Mouse (Mus musculus): ENCODE results near the gene Mydgf. TPM values are rescaled to one million over a fixed set of nuclear protein-coding genes. Genes with fewer than 3 reads are reported as not detected.

Mydgf gene
- polyA plus RNA-seq, 1 experiment from 2014 or later: 108 TPM

DNA sequence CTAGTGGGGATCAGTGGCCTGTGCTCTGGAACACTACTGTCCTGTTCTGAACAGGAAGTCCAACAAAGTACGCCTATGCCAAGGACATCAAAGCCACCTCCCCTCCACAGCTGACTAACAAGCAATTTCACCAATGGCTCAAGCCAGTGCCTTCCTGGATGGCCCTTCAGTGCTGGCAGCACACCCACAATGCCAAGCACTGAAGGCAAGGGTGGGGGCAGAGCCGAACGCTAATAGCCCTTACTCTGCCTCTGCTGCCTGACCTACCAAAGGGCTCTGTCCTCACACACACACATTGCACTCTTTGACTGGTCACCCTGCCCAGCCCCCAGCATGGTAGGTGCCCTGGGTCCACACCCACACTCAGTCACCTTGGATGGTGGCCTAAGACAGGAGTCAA is 25.1 kb upstream of the Mydgf start:
- H3K4me1 ChIP-seq: peaks cover 3% of the 10 kb centered on the region; the same call in 1 of the 2 replicates
- no peaks in the 10 kb centered on the region for H3K9me3 ChIP-seq
- H3K4me2 ChIP-seq: no peak overlapping the region
- no peak overlapping the region for H3K4me3 ChIP-seq
- H3K9ac ChIP-seq: no peak overlapping the region
- ATAC-seq (ENCODE audit: insufficient number of reproducible peaks, low FRiP score, low TSS enrichment, low read depth): no peak
- no peak overlapping the region for H3K27ac ChIP-seq
- 86% methylated on average over 3 of the region's 3 CpGs for WGBS
- peaks cover 85% of the 10 kb centered on the region for H3K36me3 ChIP-seq
- no peaks in the 10 kb centered on the region for H3K27me3 ChIP-seq

DNA sequence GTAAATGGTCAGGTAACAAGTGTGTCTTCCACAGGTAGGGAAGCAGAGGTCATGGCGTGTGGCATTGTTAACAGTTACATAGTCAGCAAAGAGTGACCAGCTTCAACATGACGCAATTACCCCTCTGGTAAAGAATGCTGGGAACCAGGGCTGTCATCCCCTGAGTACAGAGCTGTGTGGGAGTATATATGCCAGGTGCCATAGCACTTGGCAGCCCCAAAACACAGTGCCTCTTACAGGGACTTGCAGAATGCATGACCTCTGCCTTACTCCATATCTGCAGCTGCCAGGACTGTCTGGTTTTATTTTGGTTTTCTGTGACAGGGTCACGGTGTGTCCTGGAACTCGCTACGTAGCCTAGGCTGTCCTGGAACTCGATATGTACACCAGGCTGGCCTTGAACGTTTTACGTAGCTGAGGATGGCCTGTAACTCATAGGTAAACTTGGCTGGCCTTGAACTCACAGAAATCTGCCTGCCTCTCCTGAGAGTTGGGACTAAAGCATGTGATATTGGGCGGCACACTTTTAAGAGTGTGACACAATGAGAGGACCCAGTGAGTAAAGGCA is 24.3 kb upstream of the Mydgf start:
- H3K4me2 ChIP-seq: no peak overlapping the region
- H3K4me3 ChIP-seq: no peak overlapping the region
- no peaks in the 10 kb centered on the region for H3K27me3 ChIP-seq
- no peak for ATAC-seq (ENCODE audit: insufficient number of reproducible peaks, low FRiP score, low TSS enrichment, low read depth)
- no peak overlapping the region for H3K27ac ChIP-seq
- WGBS: 87% methylated on average over 9 of the region's 9 CpGs
- no peaks in the 10 kb centered on the region for H3K9me3 ChIP-seq
- H3K9ac ChIP-seq: no peak overlapping the region
- H3K36me3 ChIP-seq: peaks cover 91% of the 10 kb centered on the region
- peaks cover 3% of the 10 kb centered on the region; the same call in 1 of the 2 replicates for H3K4me1 ChIP-seq

DNA sequence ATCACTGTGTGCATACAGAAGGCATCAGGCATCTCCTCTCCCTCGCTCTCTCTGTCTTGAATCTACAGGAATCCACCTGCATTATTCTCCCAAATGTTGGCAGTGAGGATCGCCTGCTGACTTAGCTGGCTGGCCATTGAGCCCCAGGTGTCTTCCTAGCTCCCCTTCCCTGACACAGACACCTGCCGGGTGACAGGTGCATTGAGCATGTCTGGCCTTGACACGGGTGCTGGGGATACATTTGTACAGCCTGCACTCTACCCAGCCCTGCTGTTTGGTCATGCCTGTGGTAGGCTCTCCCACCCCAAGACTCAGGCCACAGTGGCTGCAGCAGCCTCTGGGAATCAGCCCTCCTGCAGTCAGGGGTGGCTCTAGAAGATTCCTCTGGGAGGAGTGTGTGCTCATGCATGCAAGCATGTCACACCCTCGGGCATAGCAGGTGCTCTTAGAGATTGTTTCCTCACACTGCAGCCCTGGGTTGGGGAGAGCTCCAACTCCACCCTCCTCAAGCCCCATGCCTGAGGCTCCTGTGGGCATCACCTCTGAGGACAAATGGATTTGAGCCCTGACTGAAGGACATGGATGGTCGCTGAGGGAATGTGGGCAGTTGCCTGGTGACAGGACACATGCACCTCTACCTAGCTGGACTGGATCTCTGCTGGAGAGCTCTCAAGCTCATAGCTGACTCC is 23.4 kb upstream of the Mydgf start:
- H3K4me1 ChIP-seq: no peaks in the 10 kb centered on the region
- H3K4me2 ChIP-seq: no peak overlapping the region
- H3K9me3 ChIP-seq: no peaks in the 10 kb centered on the region
- no peaks in the 10 kb centered on the region for H3K27me3 ChIP-seq
- 85% methylated on average over 6 of the region's 6 CpGs for WGBS
- no peak for ATAC-seq (ENCODE audit: insufficient number of reproducible peaks, low FRiP score, low TSS enrichment, low read depth)
- H3K9ac ChIP-seq: no peak overlapping the region
- H3K36me3 ChIP-seq: peaks cover 99% of the 10 kb centered on the region
- H3K4me3 ChIP-seq: no peak overlapping the region
- H3K27ac ChIP-seq: no peak overlapping the region

DNA sequence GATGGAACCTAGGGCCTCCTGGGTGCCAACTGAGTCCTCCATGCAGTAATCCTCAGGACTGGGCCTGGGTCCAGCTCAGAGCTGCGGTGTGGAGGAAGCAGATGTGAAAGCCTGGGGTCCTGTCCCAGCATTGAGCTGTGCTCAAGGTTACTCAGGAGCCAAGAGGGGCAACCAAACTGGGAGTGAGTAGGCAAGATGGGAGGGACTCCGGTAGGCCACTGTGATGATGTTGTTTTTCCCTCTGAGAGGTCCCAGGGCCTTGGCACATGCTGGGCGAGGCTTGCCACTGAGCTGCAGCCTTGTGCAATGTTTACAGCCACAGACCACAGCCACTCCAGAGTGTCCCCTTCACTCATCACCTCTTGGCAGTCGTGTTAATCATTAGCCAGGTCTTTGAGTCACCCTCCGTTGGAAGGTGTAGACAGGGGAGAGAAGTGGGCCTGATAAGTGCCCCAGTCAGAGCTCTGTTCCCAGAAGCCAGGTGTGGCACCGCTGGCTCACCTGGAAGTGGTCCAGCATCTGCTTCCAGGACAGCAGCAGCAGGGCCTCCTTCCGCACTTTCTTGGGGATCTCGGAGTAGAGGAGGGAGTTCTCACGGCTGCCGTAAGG is 22.7 kb upstream of the Mydgf start:
- Histone ChIP-seq H3K27me3 (no peaks in the 10 kb centered on the region), H3K4me1 (no peaks in the 10 kb centered on the region), H3K9ac (no peak overlapping the region), H3K4me3 (no peak overlapping the region), H3K36me3 (peaks cover 100% of the 10 kb centered on the region), H3K4me2 (no peak overlapping the region), H3K9me3 (no peaks in the 10 kb centered on the region), H3K27ac (no peak overlapping the region)
- 88% methylated on average over 10 of the region's 10 CpGs for WGBS
- ATAC-seq (ENCODE audit: insufficient number of reproducible peaks, low FRiP score, low TSS enrichment, low read depth): no peak

DNA sequence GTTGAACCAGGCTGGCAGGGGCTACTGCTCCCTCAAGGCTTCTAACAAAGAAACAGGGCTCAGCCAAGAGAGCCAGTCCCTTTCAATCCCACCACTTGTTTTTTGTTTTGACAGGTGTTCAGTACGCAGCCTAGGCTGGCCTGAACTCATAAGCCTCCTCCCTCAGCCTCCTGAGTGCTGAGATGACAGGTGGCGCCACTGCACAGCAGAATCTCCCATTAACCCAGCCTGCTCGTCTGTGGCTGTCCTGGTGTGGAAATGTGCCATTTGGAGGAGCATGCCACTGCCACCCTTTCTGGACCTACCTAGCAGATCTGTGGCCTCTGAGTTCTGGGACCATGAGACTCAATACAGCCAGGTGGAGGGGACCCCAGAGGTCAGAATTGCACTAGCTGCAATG is 20.0 kb upstream of the Mydgf start:
- H3K4me1 ChIP-seq: no peaks in the 10 kb centered on the region
- ATAC-seq (ENCODE audit: insufficient number of reproducible peaks, low FRiP score, low TSS enrichment, low read depth): no peak
- H3K9ac ChIP-seq: no peak overlapping the region
- no peaks in the 10 kb centered on the region for H3K9me3 ChIP-seq
- 68% methylated on average over 3 of the region's 3 CpGs for WGBS
- H3K27me3 ChIP-seq: no peaks in the 10 kb centered on the region
- no peak overlapping the region for H3K27ac ChIP-seq
- no peak overlapping the region for H3K4me3 ChIP-seq
- H3K36me3 ChIP-seq: peaks cover 89% of the 10 kb centered on the region
- H3K4me2 ChIP-seq: no peak overlapping the region

DNA sequence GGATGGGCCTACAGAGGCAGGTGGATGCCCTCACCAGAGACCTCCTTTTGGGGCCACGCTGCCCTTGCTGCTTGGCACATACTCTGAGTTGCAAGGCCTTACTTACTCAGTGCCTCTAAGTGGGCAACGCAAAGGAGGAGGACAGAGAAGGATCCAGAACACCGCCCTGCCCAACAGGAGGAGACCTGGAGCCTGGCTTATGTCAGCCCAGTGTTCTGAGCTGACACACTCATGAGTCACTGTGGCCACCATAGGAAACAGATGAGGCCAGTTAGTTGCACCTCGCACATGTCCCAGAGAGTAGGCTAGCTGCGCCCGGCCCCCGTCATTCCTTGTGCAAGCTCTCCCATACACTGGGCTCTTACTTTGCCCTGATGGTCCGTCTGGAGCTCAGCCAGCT is 18.8 kb upstream of the Mydgf start:
- no peak overlapping the region for H3K4me2 ChIP-seq
- ATAC-seq (ENCODE audit: insufficient number of reproducible peaks, low FRiP score, low TSS enrichment, low read depth): no peak
- peaks cover 89% of the 10 kb centered on the region for H3K36me3 ChIP-seq
- H3K27ac ChIP-seq: no peak overlapping the region
- no peaks in the 10 kb centered on the region for H3K9me3 ChIP-seq
- H3K4me3 ChIP-seq: no peak overlapping the region
- H3K9ac ChIP-seq: no peak overlapping the region
- WGBS: 90% methylated on average over 8 of the region's 8 CpGs
- no peaks in the 10 kb centered on the region for H3K4me1 ChIP-seq
- H3K27me3 ChIP-seq: no peaks in the 10 kb centered on the region

DNA sequence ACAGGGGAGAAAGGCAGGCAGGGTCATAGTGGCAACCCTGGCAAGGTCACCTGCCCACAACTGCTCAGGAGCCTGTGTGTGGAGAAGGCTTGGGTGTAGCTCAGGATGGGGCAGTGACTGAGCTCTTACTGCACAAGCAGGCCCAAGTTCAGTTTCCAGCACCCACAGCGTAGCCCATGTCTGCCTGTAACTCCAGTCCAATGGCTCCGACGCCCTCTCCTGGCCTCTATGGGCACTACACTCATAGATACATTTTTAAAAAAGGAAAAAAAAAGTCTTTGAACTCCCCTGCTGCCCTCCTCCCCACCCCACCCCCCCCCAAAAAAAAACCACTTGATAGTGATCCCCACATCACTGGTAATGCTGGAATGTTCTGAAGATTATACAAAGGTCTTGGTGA is 17.9 kb upstream of the Mydgf start:
- no peaks in the 10 kb centered on the region for H3K9me3 ChIP-seq
- no peak overlapping the region for H3K9ac ChIP-seq
- H3K27me3 ChIP-seq: no peaks in the 10 kb centered on the region
- H3K27ac ChIP-seq: no peak overlapping the region
- 68% methylated on average over 3 of the region's 3 CpGs for WGBS
- no peaks in the 10 kb centered on the region for H3K4me1 ChIP-seq
- no peak for ATAC-seq (ENCODE audit: insufficient number of reproducible peaks, low FRiP score, low TSS enrichment, low read depth)
- peaks cover 89% of the 10 kb centered on the region for H3K36me3 ChIP-seq
- no peak overlapping the region for H3K4me3 ChIP-seq
- no peak overlapping the region for H3K4me2 ChIP-seq

DNA sequence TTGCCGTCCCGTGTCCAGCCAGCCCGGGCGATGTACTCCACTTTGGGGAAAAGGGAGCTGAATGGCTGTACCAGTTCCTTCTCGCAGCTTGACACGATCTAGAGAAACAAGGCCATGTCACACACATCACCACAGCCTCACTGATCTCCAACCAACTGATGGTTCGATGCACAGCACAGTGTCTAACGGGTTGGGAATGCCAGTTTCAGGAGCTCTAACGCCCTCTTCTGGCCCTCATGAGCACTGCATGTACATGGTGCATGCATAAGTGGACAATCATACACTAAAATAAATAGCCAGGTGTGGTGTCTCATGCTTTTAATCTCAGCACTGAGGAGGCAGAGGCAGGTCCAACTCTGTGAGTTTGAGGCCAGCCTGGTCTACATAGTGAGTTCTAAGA is 16.9 kb upstream of the Mydgf start:
- Histone ChIP-seq H3K9ac (no peak overlapping the region), H3K4me1 (no peaks in the 10 kb centered on the region), H3K4me2 (no peak overlapping the region), H3K9me3 (no peaks in the 10 kb centered on the region), H3K4me3 (no peak overlapping the region), H3K27ac (no peak overlapping the region), H3K36me3 (peaks cover 89% of the 10 kb centered on the region), H3K27me3 (no peaks in the 10 kb centered on the region)
- WGBS: 86% methylated on average over 9 of the region's 9 CpGs
- no peak for ATAC-seq (ENCODE audit: insufficient number of reproducible peaks, low FRiP score, low TSS enrichment, low read depth)

DNA sequence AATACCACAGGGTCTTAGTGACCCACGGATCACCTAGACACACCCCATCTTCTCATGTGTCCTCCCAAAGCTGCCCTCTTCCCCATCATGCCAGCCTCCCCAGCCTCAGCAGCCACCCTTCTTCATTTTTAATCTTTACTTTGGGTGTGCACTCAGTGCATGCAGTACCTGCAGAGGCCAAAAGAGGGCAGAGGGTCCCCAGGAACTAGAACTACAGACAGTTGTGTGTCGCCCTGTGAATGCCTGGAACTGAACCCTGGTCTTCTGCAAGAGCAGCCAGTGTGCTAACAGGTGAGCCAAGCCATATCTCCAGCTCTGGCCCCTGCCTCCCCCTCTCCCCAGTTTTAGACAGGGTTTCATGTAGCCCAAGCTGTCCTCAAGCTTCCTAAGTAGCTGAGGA is 13.1 kb upstream of the Mydgf start:
- Histone ChIP-seq H3K4me1 (no peaks in the 10 kb centered on the region), H3K9ac (no peak overlapping the region), H3K4me3 (no peak overlapping the region), H3K9me3 (no peaks in the 10 kb centered on the region), H3K4me2 (no peak overlapping the region), H3K36me3 (peaks cover 88% of the 10 kb centered on the region), H3K27ac (no peak overlapping the region), H3K27me3 (no peaks in the 10 kb centered on the region)
- no peak for ATAC-seq (ENCODE audit: insufficient number of reproducible peaks, low FRiP score, low TSS enrichment, low read depth)
- WGBS: 75% methylated on average over 2 of the region's 2 CpGs

DNA sequence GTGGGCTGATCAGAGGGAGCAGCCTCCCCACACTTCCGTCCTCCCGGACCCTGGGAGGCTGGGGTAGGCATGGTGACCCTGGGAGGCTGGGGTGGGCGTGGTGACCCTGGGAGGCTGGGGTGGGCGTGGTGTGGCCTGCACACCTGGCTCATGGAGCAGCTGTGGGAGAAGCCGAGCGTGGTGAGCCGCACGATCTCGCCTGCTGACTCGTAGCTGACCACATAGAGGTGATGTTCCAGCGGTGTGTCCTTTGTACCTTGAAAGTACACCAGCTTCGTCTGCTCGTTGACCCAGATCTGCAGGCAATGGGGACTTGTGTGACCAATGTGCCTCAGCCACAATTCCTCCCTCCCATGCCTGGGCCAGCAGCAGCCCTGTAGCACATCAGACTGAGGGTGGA is 11.0 kb upstream of the Mydgf start:
- Histone ChIP-seq H3K9ac (no peak overlapping the region), H3K4me2 (no peak overlapping the region), H3K36me3 (peaks cover 94% of the 10 kb centered on the region), H3K4me1 (no peaks in the 10 kb centered on the region), H3K27ac (no peak overlapping the region), H3K4me3 (no peak overlapping the region), H3K27me3 (no peaks in the 10 kb centered on the region), H3K9me3 (no peaks in the 10 kb centered on the region)
- 90% methylated on average over 13 of the region's 13 CpGs for WGBS
- no peak for ATAC-seq (ENCODE audit: insufficient number of reproducible peaks, low FRiP score, low TSS enrichment, low read depth)

DNA sequence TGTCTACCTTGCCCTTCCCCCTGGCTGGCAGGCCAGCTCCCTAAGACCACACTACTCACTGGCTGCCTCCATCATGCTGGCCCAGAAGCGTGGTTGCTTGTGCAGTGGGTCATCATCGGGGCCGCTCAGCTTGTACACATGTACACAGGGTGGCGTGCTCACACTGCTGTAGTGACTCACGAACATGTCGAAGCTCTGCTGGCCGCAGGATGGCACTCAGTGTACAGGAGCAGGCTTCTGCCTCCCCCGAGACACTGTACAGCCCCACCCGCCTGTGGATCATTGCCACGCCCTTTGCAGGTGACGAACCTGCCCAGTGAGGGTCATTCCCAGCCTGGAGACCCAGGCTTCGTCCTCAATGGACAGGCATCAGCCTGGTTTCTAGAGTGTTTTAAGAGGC is 10.6 kb upstream of the Mydgf start:
- no peaks in the 10 kb centered on the region for H3K9me3 ChIP-seq
- H3K4me1 ChIP-seq: no peaks in the 10 kb centered on the region
- no peak overlapping the region for H3K27ac ChIP-seq
- H3K4me3 ChIP-seq: no peak overlapping the region
- H3K4me2 ChIP-seq: no peak overlapping the region
- H3K36me3 ChIP-seq: peaks cover 98% of the 10 kb centered on the region
- ATAC-seq (ENCODE audit: insufficient number of reproducible peaks, low FRiP score, low TSS enrichment, low read depth): no peak
- 91% methylated on average over 12 of the region's 12 CpGs for WGBS
- H3K27me3 ChIP-seq: no peaks in the 10 kb centered on the region
- no peak overlapping the region for H3K9ac ChIP-seq

DNA sequence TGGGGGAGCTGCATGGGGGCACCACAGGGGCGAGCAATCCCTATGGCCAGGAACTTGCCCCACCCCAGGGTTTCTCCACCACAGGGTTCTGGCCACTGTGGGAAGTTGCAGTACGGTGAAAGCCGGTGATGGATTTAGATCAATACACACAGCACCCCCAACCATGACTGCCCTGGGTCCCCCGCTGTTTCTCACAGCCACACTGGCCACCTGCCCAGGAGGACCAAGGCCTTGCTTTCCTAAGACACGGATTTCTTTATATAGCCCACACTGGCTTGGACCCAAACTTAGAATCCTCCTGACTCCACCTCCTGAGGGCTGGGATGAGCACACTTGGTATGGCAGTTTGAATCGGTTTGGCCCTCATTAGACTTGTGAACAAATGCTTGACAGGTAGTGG is 7.5 kb upstream of the Mydgf start:
- Histone ChIP-seq H3K36me3 (peaks cover 94% of the 10 kb centered on the region), H3K4me2 (no peak overlapping the region), H3K27ac (no peak overlapping the region), H3K4me1 (no peaks in the 10 kb centered on the region), H3K27me3 (no peaks in the 10 kb centered on the region), H3K9ac (no peak overlapping the region), H3K4me3 (no peak overlapping the region), H3K9me3 (no peaks in the 10 kb centered on the region)
- no peak for ATAC-seq (ENCODE audit: insufficient number of reproducible peaks, low FRiP score, low TSS enrichment, low read depth)
- 88% methylated on average over 6 of the region's 6 CpGs for WGBS

Measured in limb, embryonic 15.5 days (tissue).